Mouse (Mus musculus): Measurements from ENCODE around the gene Acan. TPM values are rescaled to one million over a fixed set of nuclear protein-coding genes. Genes with fewer than 3 reads are reported as not detected.

Acan gene
- total and polyA plus RNA-seq, 2 experiments from 2014 or later = 1.1 to 2.2 TPM

- 8% methylated on average over 4 of the region's 4 CpGs for WGBS
- ATAC-seq (ENCODE audit: insufficient read depth, low read depth) (no peak), DNase-seq (ENCODE audit: low spot score) (no peak)
These were observed 14.9 kb downstream of the Acan start for GRCm38 (mm10) chr7:79068231-79068630.

DNA sequence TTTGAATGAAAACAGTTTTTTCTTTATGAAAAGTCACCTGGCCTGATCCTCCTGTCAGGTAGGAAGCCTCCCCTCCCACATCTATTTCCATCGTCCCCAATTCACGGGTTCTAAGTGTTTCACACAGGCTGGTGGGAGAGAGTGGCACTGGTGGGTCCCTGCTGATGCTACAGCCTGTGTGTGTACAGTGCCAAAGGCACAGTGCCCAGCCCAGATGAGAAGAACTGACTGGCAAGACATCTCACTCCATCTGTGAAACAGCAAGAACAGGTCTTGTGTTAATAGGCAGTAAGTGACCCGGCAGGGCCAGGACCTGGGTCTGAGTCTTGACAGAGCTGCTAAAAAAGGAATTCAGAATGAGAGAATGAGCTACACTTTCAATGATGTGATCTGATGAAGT lies 25.9 kb downstream of the Acan start:
- TF ChIP-seq EP300 (IDR thresholded peaks at IDR 0.05; ENCODE audit: low read depth) (no peak), CTCF (IDR thresholded peaks at IDR 0.05; ENCODE audit: low read depth) (no peak)

More at GRCm38 (mm10) chr7:79068231-79068630, 14.9 kb downstream of the Acan start:
- Histone ChIP-seq H3K4me1 (ENCODE audit: control insufficient read depth, insufficient read depth) (no peaks in the 10 kb centered on the region), H3K4me2 (ENCODE audit: low read depth, low read length) (no peak overlapping the region), H3K9me3 (replicated peaks; ENCODE audit: control insufficient read depth, low read length) (0 out of 2 replicates have a peak, but pooled peaks cover 2% of the 10 kb centered on the region), H3K27ac (ENCODE audit: low read depth) (no peak overlapping the region), H3K9ac (replicated peaks; ENCODE audit: low read depth, low read length) (no peak overlapping the region), H3K4me3 (ENCODE audit: low read depth, low read length) (no peak overlapping the region), H3K36me3 (replicated peaks; ENCODE audit: control insufficient read depth, insufficient read depth, low read length) (no peaks in the 10 kb centered on the region), H3K27me3 (ENCODE audit: control insufficient read depth, insufficient read depth, low read length) (0 out of 2 replicates have a peak, but pooled peaks cover 3% of the 10 kb centered on the region)
- TF ChIP-seq CTCF (IDR thresholded peaks at IDR 0.05; ENCODE audit: low read depth) (no peak), EP300 (IDR thresholded peaks at IDR 0.05; ENCODE audit: low read depth) (no peak)

GRCm38 (mm10) chr7:79080572-79081399 lies 27.5 kb downstream of the Acan start:
- H3K4me2 ChIP-seq (ENCODE audit: low read depth, low read length) = no peak overlapping the region
- no peak overlapping the region for H3K4me3 ChIP-seq (ENCODE audit: low read depth, low read length)
- no peaks in the 10 kb centered on the region for H3K9me3 ChIP-seq (replicated peaks; ENCODE audit: control insufficient read depth, low read length)
- DNase-seq (ENCODE audit: low spot score) (peak; percentile 50), ATAC-seq (ENCODE audit: insufficient read depth, low read depth) (peak; percentile 58; the same call in 1 of the 2 replicates)
- no peak overlapping the region for H3K27ac ChIP-seq (ENCODE audit: low read depth)
- H3K9ac ChIP-seq (replicated peaks; ENCODE audit: low read depth, low read length) = no peak overlapping the region
- H3K27me3 ChIP-seq (ENCODE audit: control insufficient read depth, insufficient read depth, low read length) = peaks cover 15% of the 10 kb centered on the region; the same call in 1 of the 2 replicates
- H3K36me3 ChIP-seq (replicated peaks; ENCODE audit: control insufficient read depth, insufficient read depth, low read length) = no peaks in the 10 kb centered on the region
- 21% methylated on average over 7 of the region's 7 CpGs for WGBS
- H3K4me1 ChIP-seq (ENCODE audit: control insufficient read depth, insufficient read depth) = no peaks in the 10 kb centered on the region
- TF ChIP-seq EP300 (IDR thresholded peaks at IDR 0.05; ENCODE audit: low read depth) (no peak), CTCF (IDR thresholded peaks at IDR 0.05; ENCODE audit: low read depth) (peak; percentile 94)

More for the DNA sequence above, 25.9 kb downstream of the Acan start:
- Histone ChIP-seq H3K27me3 (ENCODE audit: control insufficient read depth, insufficient read depth, low read length) (peaks cover 15% of the 10 kb centered on the region; the same call in 1 of the 2 replicates), H3K4me3 (ENCODE audit: low read depth, low read length) (no peak overlapping the region), H3K9ac (replicated peaks; ENCODE audit: low read depth, low read length) (no peak overlapping the region), H3K4me1 (ENCODE audit: control insufficient read depth, insufficient read depth) (no peaks in the 10 kb centered on the region), H3K9me3 (replicated peaks; ENCODE audit: control insufficient read depth, low read length) (no peaks in the 10 kb centered on the region), H3K36me3 (replicated peaks; ENCODE audit: control insufficient read depth, insufficient read depth, low read length) (no peaks in the 10 kb centered on the region), H3K4me2 (ENCODE audit: low read depth, low read length) (no peak overlapping the region), H3K27ac (ENCODE audit: low read depth) (no peak overlapping the region)
- DNase-seq (ENCODE audit: low spot score) (no peak), ATAC-seq (ENCODE audit: insufficient read depth, low read depth) (no peak)
- WGBS = 59% methylated on average over 3 of the region's 3 CpGs

DNA sequence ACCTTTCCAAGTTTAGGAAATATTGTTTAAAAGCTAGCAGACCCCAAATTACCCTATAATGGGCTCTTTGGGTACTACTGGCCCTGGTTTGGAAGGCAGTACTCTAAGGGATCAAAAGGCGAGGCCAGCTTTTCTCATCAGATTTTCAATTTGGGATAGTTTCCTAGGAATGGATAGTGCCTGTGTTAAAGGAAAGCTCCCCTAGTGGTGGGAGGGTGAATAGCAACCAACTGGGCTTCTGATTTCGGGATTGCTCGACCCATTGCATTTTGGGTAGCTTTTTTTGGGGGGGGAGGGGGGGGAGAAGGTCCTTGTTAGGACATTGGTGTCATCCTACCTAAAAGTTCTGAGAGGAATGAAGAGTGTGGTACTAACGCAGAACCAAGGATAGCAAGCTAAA lies 35.8 kb downstream of the Acan start:
- Histone ChIP-seq H3K4me3 (ENCODE audit: low read depth, low read length) (no peak overlapping the region), H3K36me3 (replicated peaks; ENCODE audit: control insufficient read depth, insufficient read depth, low read length) (no peaks in the 10 kb centered on the region), H3K27ac (ENCODE audit: low read depth) (no peak overlapping the region), H3K9me3 (replicated peaks; ENCODE audit: control insufficient read depth, low read length) (no peaks in the 10 kb centered on the region), H3K4me1 (ENCODE audit: control insufficient read depth, insufficient read depth) (no peaks in the 10 kb centered on the region), H3K9ac (replicated peaks; ENCODE audit: low read depth, low read length) (no peak overlapping the region), H3K27me3 (ENCODE audit: control insufficient read depth, insufficient read depth, low read length) (no peaks in the 10 kb centered on the region), H3K4me2 (ENCODE audit: low read depth, low read length) (no peak overlapping the region)
- TF ChIP-seq EP300 (IDR thresholded peaks at IDR 0.05; ENCODE audit: low read depth) (no peak), CTCF (IDR thresholded peaks at IDR 0.05; ENCODE audit: low read depth) (peak; percentile 15; the same call in 1 of the 2 replicates)
- ATAC-seq (ENCODE audit: insufficient read depth, low read depth) = no peak
- WGBS = 66% methylated on average over 4 of the region's 4 CpGs
- no peak for DNase-seq (ENCODE audit: low spot score)

GRCm38 (mm10) chr7:79096492-79096891 lies 43.2 kb downstream of the Acan start:
- no peak overlapping the region for H3K9ac ChIP-seq (replicated peaks; ENCODE audit: low read depth, low read length)
- no peaks in the 10 kb centered on the region for H3K36me3 ChIP-seq (replicated peaks; ENCODE audit: control insufficient read depth, insufficient read depth, low read length)
- TF ChIP-seq EP300 (IDR thresholded peaks at IDR 0.05; ENCODE audit: low read depth) (no peak), CTCF (IDR thresholded peaks at IDR 0.05; ENCODE audit: low read depth) (no peak)
- ATAC-seq (ENCODE audit: insufficient read depth, low read depth) = no peak
- no peaks in the 10 kb centered on the region for H3K9me3 ChIP-seq (replicated peaks; ENCODE audit: control insufficient read depth, low read length)
- H3K4me1 ChIP-seq (ENCODE audit: control insufficient read depth, insufficient read depth) = no peaks in the 10 kb centered on the region
- H3K27ac ChIP-seq (ENCODE audit: low read depth) = no peak overlapping the region
- no peak overlapping the region for H3K4me2 ChIP-seq (ENCODE audit: low read depth, low read length)
- no peaks in the 10 kb centered on the region for H3K27me3 ChIP-seq (ENCODE audit: control insufficient read depth, insufficient read depth, low read length)
- H3K4me3 ChIP-seq (ENCODE audit: low read depth, low read length) = no peak overlapping the region
- 69% methylated on average over 5 of the region's 5 CpGs for WGBS
- no peak for DNase-seq (ENCODE audit: low spot score)

Measured in heart, postnatal 0 days (tissue).